Mouse (Mus musculus) midbrain, embryonic 14.5 days (tissue): ENCODE measurements at regions not wholly inside any gene's neighbourhood (a gene's known extent, or its start where the extent isn't known, plus 50 kb on each side); places are given as distances from the start of the nearest gene placed in this dataset.
"Not testable (repeated sequence)": the region's sequence is repeated elsewhere in the genome, so short reads cannot be mapped to it uniquely, and the experiment has no call there.

ENCODE experiments used
- ATAC-seq: fragments of 200-750 bp; cut with Nextera tagmentation; 2 replicates; pipeline ENCODE4 v1.8.0; 2017; ENCODE audit warnings: moderate number of reproducible peaks, moderate library complexity; ENCODE audit not compliant: low FRiP score, low TSS enrichment
- DNase-seq: peaks from one replicate; pipeline ENCODE4 v3.0.0-alpha.2; 2015
- H3K27ac ChIP-seq: fragments of 300-500 bp; sonication (generic); replicated peaks from 2 replicates; pipeline ENCODE4 v1.5.1; 2014; ENCODE audit warnings: mild to moderate bottlenecking, low read depth, low read length, moderate library complexity
- H3K27me3 ChIP-seq: fragments of 300-500 bp; sonication (generic); 2 replicates; pipeline ENCODE4 v1.6.1; 2014; ENCODE audit warnings: low read length, control low read depth, mixed read lengths; ENCODE audit not compliant: control insufficient read depth, insufficient read depth
- H3K36me3 ChIP-seq: fragments of 300-500 bp; sonication (generic); 2 replicates; pipeline ENCODE4 v1.6.1; 2014; ENCODE audit warnings: low read length, control low read depth; ENCODE audit not compliant: control insufficient read depth, insufficient read depth
- H3K4me1 ChIP-seq: fragments of 300-500 bp; sonication (generic); 2 replicates; pipeline ENCODE4 v1.6.1; 2014; ENCODE audit warnings: mild to moderate bottlenecking, antibody characterized with exemption, low read length, control low read depth; ENCODE audit not compliant: control insufficient read depth, insufficient read depth
- H3K4me2 ChIP-seq: fragments of 300-500 bp; sonication (generic); 2 replicates; pipeline ENCODE4 v1.6.1; 2014; ENCODE audit warnings: mild to moderate bottlenecking, low read length, moderate library complexity
- H3K4me3 ChIP-seq: fragments of 300-500 bp; sonication (generic); replicated peaks from 2 replicates; pipeline ENCODE4 v1.5.1; 2014; ENCODE audit warnings: low read depth, low read length
- H3K9ac ChIP-seq: fragments of 300-500 bp; sonication (generic); replicated peaks from 2 replicates; pipeline ENCODE4 v1.6.1; 2014; ENCODE audit warnings: mild to moderate bottlenecking, low read length, moderate library complexity
- H3K9me3 ChIP-seq: fragments of 300-500 bp; sonication (generic); 2 replicates; pipeline ENCODE4 v1.6.1; 2016; ENCODE audit warnings: low read length, control low read depth, mixed read lengths; ENCODE audit not compliant: control insufficient read depth
- WGBS: fragments of 180-500 bp; shearing (Covaris S2); extraction: QIAGEN DNeasy Blood & Tissue Kit; methylation state at CpG from one replicate; pipeline ENCODE4 v1.1.7; 2014; 5-methylcytosine and 5-hydroxymethylcytosine counted together

DNA sequence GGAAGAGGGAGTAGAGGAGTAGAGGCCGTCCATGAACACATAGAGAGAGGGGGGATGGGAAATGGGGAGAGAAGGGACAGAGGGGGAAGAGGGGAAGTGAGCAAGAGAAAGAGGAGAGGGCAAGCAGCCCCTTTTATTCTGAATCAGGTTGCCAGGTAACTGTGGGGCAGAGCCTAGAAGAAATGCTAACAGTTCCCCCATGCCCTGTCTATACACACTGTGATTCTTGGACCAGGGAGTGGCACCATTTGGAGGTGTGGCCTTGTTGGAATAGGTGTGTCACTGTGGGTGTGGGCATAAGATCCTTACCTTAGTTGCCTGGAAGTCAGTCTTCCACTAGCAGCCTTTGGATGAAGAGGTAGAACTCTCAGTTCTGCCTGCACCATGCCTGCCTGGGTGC is 154.5 kb upstream of the Tacr1 start:
- H3K27me3 ChIP-seq, DNase-seq, H3K9me3 ChIP-seq, H3K4me3 ChIP-seq, H3K4me2 ChIP-seq, H3K27ac ChIP-seq, H3K9ac ChIP-seq, H3K4me1 ChIP-seq, ATAC-seq, H3K36me3 ChIP-seq: not testable (repeated sequence)
- 75% methylated on average over 1 of the region's 1 CpGs for WGBS

DNA sequence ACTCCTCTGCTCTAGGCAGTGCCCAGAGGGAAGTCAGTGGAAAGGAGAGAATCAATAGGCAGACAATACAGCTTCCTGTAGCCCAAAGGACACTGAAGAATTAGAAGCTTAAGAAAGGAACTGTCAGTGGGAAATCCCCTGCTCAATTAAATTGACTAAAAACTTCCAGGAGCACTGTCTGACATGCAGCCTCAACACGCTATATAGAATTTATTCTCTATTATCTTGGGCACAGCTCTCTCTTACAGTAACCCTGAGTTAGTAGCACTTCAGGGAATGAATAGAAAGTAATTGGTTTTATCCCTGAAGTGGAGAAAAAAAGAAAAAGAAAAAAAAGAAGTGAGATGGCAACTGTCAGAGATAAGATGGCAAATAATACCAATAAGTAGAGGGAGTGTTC is 117.6 kb upstream of the Tacr1 start:
- no peaks in the 10 kb centered on the region for H3K4me1 ChIP-seq
- no peak for ATAC-seq
- H3K4me2 ChIP-seq: no peak overlapping the region
- H3K4me3 ChIP-seq: no peak overlapping the region
- H3K9me3 ChIP-seq: no peaks in the 10 kb centered on the region
- WGBS: 51% methylated on average over 1 of the region's 1 CpGs
- H3K27me3 ChIP-seq: no peaks in the 10 kb centered on the region
- H3K27ac ChIP-seq: no peak overlapping the region
- H3K36me3 ChIP-seq: no peaks in the 10 kb centered on the region
- no peak overlapping the region for H3K9ac ChIP-seq
- peak; percentile 19 for DNase-seq

DNA sequence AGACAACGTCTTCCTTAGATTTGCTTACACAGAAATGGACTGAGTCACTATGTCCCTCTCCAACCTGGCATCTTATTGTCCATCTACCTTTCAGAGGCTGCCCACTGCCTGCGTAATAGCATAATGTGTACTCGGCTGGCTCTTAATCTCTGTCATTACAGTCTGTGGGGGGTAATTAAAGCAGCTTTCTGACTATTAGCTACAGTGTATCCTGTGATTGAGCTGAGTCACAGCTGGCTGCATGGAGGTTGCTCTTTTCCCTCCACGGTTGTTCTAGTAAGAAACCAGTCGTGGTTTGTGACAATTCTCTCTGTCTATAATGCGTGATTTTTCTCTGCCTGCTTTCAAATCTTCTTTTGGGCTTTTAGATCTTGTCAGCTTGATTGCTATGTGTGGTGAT is 116.9 kb upstream of the Tacr1 start:
- WGBS: 30% methylated on average over 6 of the region's 6 CpGs
- Histone ChIP-seq H3K4me3 (no peak overlapping the region), H3K9me3 (no peaks in the 10 kb centered on the region), H3K27ac (no peak overlapping the region; the same call in 1 of the 2 replicates), H3K4me1 (no peaks in the 10 kb centered on the region), H3K9ac (0 out of 2 replicates have a peak overlapping the region, but pooled peaks have one; percentile 17), H3K27me3 (no peaks in the 10 kb centered on the region), H3K36me3 (no peaks in the 10 kb centered on the region), H3K4me2 (no peak overlapping the region)
- ATAC-seq (no peak), DNase-seq (peak; percentile 27)

DNA sequence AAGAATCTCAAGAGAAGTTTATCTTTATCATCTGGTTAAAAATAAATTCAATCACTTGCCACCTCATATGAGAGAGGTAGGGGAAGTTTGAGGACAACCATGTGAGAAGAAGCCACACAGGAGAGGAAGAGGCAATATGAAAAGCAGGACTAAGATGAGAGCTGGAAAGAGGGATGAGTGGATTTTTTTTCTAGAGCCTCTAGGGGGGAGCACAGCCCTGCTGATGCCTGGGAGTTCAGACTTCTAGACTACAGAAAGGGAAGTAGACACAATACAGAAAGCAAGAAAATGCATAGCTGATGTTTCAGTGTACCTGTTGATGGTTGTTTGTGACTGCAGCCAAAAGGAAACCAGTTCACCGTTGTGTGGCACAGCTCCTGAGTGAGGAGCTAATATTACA is 108.6 kb upstream of the Tacr1 start:
- WGBS: 97% methylated on average over 1 of the region's 1 CpGs
- Histone ChIP-seq H3K27ac (no peak overlapping the region), H3K4me1 (no peaks in the 10 kb centered on the region), H3K36me3 (no peaks in the 10 kb centered on the region), H3K4me3 (no peak overlapping the region), H3K9ac (no peak overlapping the region), H3K27me3 (no peaks in the 10 kb centered on the region), H3K9me3 (no peaks in the 10 kb centered on the region), H3K4me2 (no peak overlapping the region)
- no peak for DNase-seq
- ATAC-seq: no peak

DNA sequence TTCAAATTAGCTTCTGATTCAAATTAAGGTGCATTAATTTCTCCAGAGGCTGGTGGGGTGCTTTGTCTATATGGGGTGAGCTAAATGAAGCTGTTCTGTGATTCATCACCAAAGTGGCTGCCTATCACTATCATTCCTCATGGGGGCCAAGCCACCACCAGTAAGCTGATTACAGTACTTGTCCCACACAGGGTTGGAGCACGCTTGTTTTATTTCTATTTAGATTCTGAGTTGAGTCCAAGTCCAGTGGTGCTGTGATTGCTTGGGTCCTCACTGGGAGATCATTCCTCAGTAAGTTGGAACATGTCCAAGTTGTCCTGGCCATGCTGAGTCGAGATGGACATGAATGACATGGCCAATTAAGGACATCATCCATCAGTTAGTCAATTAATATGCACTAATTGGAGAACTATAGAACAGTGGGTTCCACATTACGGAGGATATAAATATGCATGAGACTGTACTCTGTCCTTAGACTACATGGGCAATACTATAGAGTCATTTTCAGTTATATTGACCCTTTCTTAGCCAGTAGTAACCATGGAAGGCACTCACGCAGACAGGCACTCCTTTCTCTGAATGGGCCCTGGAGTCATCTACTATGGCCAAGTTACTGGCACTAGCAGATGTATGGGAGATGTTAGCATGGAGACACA is 105.3 kb upstream of the Tacr1 start:
- no peak overlapping the region for H3K4me3 ChIP-seq
- H3K9ac ChIP-seq: no peak overlapping the region
- 73% methylated on average over 4 of the region's 4 CpGs for WGBS
- H3K27ac ChIP-seq: no peak overlapping the region
- H3K9me3 ChIP-seq: no peaks in the 10 kb centered on the region
- DNase-seq (peak; percentile 13), ATAC-seq (peak; percentile 62; the same call in 1 of the 2 replicates)
- no peak overlapping the region for H3K4me2 ChIP-seq
- no peaks in the 10 kb centered on the region for H3K4me1 ChIP-seq
- no peaks in the 10 kb centered on the region for H3K36me3 ChIP-seq
- H3K27me3 ChIP-seq: no peaks in the 10 kb centered on the region

DNA sequence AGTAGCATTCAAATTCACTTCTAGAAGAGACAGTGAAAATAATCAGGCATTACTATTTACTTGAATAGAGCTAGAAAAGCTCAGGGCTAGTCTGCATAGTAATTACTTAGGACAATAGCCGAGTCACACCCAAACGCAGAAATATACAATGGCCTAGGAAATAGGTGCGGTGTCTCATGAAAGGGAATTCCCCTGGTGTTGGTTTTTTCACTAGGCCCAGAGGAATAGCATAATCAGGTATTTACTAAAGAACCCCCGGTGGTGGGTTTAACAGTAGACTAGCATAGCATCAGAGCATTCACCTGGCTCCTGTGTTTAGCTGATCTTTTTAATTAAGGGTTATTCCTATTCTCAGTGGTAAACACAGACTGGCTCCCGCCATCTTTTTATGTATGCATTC is 99.9 kb upstream of the Tacr1 start:
- H3K4me2 ChIP-seq, H3K9me3 ChIP-seq, H3K4me1 ChIP-seq, H3K9ac ChIP-seq, H3K27ac ChIP-seq, H3K27me3 ChIP-seq, H3K4me3 ChIP-seq, DNase-seq, ATAC-seq, H3K36me3 ChIP-seq: not testable (repeated sequence)
- 57% methylated on average over 5 of the region's 5 CpGs for WGBS

DNA sequence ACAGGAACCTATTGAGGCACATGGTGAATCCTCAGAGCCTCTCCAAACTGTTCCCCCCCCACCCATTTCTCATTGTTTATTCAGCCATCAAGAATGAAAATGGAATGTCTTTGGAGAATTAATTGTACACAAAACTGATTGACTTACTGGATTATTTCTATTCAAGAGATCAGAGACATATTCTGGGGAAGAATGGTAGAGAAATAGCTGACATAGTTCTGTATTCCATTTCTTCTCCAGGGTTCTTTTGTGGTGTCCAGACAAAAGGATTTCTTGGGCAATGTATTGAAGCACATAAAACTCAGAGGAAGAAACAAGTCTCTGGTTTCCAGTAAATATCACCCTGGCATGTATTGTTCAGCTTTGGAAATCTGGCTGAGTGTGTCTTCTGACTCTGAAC is 88.4 kb upstream of the Tacr1 start:
- H3K27ac ChIP-seq: no peak overlapping the region
- H3K4me3 ChIP-seq: no peak overlapping the region
- ATAC-seq: no peak
- H3K4me1 ChIP-seq: no peaks in the 10 kb centered on the region
- no peak for DNase-seq
- H3K4me2 ChIP-seq: no peak overlapping the region
- no peaks in the 10 kb centered on the region for H3K27me3 ChIP-seq
- H3K36me3 ChIP-seq: no peaks in the 10 kb centered on the region
- H3K9ac ChIP-seq: no peak overlapping the region
- no peaks in the 10 kb centered on the region for H3K9me3 ChIP-seq
